Mouse (Mus musculus) cerebellum, adult 11-12 months (tissue): ENCODE results near the gene St3gal4.

Source experiments
- DNase-seq: peaks from one replicate; pipeline ENCODE4 v3.0.0; 2022

The St3gal4 gene

DNA sequence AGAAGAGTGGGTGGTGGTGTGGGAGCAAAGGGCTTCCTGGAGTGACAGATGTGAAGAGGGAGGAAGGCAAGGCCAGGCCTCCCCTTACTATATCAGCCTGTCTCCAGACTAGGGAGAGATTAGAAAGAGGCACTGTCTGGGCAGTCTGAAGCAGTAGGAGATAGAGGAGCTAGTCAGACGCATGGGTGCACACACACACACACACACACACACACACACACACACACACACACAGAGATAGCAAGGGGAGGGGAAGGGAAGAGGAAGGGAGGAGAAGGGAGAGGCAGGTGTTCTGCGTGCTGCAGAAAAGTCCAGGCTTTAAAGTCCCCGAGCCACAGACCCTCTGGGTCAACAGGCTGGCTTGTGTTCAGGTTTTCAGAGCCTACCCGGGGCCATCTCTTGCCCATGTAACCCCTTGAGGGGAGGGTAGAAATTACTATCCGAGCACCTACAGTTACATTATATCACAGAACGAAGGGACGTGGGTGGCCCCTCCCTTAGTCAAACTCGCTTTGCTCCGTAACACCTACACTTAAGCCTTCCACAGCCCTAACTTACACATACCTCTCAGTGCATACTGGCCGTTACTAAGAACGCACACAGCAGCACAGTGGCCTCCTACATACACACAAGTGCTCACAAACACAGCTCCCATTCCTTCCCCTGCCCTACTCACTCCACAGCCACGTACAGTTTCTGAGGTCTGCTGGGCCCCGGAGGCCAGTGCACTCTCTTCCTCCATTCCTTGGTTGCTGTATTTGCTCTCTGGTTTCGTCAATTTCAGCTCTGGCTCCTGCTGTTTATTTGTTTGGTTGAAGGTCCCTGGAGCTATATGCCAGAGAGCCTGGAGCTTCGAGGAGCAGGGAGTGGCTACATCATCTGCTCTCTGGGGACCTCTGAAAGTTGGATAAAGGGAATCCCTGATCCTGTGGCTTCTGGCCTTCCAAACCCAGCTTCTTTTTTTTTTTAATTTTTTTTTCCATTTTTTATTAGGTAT, 12.9 kb downstream of the St3gal4 start:
- DNase-seq: no peak

DNA sequence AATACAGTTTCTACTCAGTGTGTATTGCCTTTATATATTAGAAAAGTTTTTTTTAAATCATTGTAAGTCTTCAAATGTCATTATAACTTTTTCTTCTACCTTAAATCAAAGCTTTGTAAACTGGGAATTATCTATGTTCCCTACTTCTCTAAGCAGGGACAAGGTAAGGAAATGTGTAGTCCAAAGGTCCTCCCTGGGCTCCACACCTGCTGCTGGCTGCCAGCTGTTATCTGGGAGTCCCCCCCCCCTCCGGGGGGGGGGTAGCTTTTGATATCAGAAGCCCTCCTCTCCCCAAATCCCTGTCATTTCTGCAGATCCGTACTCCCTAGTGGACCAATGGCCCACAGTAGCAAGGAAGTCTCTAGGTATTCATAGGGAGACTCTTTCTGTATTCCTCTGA, 13.6 kb downstream of the St3gal4 start:
- DNase-seq: no peak

DNA sequence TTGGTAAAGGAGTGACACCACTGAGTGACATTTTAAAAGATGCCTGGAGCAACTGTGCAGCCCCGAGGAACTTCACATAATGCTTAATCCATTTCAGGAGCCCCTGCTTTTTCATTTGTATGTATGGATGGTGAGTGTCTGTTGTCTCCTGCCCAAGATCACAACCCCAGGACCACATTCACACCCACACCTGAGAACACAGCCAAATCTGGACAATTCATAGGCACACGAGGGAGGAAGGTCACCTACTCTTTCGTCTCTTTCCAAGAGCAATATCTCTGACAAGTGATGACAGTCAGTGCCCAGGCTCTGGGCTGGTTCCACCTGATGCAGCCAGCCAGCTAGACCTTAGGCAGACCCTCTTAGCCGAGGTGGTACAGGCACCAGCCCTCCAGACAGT, 14.4 kb downstream of the St3gal4 start:
- DNase-seq: no peak

DNA sequence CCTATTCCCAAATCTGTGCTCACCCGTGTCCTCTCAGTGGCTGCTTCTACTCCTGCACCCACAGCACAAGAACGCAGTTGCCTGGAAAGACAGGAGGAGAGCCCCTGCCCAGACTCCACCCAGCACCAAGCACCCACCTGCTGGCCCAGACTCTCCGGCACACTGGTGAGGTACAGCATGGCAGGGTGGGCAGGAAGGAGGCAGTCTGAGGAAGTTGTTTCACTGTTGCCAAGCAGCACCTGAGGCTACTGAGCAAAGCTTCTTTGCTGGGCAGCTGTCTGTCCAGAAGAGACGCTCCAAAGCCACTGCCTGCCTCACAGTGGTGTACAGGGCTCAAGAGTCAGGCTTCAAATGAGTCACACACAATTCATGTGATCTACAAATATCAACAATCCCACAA, 20.3 kb downstream of the St3gal4 start:
- DNase-seq: no peak

DNA sequence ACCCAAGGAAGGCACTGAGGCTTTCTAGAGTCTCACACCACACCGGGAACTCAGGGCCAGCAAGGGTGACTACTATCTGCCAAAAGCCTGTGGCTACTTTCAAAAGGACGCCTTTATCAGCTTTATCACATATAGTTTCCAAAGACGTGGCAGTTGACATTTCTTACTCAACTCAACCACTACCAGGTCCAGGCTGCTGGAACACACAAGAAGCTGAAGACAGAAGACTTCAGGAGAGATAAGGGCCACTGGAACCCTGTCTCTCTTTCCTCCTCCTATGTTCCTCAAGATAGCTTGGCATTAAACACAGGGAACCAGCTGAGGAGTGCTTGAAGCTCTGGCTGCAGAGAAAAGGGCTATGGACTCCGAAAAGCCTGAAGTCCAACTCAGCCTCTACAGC, 21.2 kb downstream of the St3gal4 start:
- no peak for DNase-seq

DNA sequence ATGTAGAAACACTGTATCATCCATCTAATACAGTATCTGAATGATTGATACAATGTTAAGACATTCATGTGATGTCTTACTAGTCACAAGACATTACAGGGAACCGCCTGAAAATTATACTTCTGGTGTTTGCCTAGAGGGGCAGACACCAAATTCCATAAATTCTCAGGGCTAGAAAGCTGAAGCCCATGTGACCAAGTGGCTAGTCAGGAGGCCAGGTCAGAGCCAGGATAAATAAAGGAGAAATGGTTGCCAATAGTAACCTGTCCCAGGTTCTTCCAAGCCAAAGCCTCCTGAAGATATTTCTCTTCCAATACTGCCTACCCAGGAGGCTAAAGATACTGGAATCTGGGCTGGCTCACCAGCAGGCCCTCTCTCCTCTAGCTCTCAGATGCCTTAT, 23.3 kb downstream of the St3gal4 start:
- DNase-seq: no peak

DNA sequence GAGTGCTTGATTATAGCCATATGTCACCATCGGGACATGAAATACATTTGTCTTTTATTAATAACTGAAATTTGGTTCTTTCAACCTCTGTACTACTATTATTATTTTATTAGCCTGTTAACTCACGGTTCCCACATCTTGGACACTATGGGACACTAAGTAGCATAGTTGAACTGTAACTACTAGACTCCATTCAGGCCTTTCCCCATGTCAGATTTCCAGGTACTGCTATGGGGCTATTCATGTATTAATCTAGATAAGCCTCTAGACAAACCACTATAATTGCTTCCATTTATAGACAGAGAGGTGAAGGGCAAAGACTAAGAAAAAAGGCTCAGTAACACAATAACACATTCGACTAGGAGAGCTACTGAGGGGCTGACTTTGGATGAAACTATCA, 25.7 kb downstream of the St3gal4 start:
- DNase-seq: no peak

DNA sequence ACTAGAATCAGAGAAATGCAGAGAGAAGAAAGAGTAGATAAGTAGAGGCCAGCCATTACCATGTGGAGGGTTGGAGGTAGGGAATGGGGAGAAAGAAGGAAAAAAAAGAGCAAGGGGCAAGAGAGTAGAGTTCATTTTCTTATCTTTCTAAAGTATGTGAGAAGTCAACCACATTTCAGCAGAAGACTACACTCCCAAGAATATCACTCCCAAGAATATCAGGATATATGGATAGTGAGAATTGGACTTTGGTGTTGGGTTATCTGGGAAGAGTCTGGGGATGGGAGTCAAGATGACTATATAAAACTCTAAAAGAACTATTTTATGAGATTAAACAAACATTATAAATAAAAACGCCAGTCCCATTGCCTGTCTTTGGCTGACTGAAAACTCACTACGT, 26.2 kb downstream of the St3gal4 start:
- DNase-seq: no peak

DNA sequence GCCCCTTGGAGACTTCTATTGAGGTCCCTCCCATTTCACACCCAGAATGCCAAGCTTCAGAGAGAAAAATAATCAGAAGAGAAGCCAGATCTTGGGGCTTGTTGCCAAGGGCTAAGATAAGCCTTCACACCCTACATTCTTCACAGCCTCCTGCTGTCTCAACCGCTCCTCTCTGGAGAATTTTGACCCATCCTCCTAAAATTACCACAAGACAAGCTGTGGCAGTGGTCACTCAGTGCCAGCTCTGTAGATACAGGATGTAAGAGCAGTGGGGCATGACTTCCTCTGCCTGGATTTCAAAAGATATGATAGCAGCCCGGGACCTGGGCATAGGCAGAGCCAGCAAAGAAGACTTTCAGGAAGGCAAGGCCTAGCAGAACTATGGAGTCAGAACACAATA, 57.6 kb downstream of the St3gal4 start:
- peak; percentile 43 for DNase-seq

DNA sequence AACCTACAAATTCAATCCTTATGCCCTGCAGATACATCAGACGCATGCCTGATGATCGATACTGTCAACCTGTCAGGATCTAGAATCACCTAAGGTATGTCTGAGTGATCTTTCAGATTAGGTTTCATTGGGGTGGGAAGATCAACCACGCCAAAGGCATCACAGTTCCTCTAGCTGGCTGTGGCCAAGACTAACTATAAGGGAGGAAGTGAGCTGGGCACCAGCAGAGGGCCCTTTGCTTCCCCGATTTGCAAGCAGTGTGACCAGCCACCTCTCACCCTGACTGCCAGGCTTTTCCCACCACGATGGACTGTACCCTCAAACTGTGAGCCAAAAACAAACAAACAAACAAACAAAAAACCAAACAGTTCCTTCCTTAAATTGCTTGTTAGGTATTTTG, 59.2 kb downstream of the St3gal4 start:
- peak; percentile 1 for DNase-seq

DNA sequence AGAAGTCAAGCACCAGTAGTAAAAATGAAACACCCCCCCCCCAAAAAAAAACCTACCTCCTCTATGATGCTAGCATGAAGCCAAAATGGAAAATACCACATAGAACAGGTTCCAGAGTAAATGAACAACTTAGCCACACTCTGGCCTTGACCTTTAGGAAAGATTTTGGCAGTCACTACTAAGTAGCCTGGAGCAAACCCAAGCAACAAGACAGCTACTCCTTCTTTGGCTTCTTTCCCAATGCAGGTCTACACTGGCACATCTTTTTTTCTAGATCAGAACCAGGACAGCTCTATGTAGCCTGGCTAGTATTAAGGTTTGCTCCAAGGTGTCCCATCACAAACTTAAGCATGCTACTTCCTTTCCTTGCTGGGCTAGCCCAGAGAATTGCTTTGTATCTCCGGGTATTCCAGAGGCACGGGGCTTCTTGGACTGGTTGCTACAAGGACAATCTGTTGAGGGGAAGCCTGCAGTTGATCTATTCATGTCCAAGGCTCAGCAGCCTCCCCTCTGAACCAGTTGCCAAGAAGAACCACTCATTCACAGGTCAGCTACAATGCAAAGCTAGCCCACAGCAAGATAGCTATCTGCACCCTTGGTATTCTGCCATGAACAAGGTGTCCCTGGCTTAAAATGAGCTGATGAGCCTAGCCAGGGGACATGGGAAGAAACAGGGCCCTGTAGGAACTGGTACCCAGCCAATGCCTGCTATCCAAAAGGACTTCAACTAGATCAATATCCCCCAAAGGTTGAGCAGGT, 60.3 kb downstream of the St3gal4 start:
- peak; percentile 62 for DNase-seq

DNA sequence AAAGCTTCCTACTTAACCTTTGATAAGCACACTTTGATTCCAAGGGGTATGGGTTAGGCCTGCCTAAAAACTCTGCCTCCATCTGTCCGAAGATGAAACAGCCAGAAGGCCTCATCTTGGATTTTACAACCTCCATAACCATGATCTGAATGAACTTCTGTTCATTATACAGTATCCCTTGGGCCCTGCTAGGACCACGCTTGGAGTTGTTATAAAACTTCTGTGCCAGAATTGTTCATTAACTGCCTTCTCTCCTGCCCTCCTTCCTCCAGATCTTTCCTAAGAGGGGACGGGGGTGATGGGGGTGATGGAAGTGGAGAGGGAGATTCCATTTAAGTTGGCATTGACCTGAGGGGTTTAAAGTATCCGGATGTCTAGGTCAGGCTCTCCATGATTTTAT, 60.9 kb downstream of the St3gal4 start:
- peak; percentile 1 for DNase-seq

DNA sequence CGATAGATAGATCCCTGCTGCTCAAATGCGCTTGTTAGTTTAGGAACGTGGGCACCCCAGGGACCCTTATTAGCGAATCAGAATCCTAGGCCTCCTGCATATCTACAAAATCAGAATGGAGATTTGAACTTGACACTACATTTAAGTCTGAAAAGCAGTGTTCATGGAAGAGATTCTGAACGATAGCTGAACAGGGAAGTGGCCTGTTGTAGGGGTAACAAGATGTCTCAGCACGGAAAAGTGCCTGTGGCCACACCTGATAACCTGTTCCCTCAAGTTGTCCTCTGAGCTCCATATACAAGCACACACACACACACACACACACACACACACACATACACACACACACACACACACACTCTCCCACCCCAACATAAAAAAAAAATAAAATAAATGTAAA, 61.4 kb downstream of the St3gal4 start:
- DNase-seq: peak; percentile 0

DNA sequence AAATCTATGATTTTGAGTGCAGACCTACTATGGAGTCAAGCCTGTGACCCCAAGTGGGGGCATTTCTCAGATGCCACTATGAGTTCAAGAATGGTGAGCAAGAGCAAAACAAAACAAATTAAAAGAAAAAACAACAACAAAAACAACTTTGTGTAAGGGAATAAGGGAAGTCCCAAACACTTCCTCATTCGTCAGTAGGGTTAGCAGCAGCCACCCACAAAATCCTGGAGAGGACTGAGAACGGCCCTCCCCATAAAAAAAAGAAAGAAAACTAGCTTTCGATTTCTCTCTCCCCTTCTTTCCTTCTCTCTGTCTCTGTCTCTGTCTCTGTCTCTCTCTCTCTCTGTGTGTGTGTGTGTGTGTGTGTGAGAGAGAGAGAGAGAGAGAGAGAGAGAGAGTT, 62.5 kb downstream of the St3gal4 start:
- DNase-seq: no peak

DNA sequence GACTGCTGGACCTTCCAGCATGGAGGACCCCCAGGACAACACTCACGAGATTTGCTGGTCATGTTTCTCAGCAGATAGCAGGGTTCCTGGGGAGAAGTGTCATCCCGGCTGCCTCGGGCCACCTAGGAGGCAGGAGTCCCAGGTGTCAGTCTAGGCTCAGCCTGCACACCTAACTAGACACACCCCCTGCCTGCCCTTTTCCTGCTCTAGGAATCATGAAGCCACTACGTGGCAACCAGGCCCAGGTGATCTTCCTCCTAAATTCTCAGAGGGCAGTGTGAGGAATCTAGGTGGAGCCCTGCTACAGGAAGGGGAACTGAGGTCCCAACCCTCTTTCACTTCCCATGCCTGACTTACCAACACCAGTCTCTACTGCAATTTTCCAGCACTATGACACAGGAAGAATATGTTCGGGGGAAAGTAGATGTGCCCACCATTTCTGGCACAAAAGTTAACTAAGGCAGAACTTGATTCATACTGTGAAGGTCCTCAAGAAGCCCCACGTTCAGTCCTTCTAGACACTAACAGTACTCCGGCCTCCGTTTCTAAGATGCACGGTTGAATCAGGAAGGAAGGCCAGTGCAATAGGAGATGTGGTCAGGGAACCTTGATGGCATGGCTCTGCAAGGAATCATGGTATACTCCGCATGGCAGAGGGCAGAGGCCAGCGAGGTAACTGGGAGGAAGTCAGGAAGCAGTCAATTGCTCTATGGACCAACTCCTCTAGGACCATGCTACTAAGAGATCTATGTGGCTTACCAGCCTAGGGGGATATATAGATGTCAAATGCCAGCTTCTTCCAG, 63.3 kb downstream of the St3gal4 start:
- DNase-seq: no peak

DNA sequence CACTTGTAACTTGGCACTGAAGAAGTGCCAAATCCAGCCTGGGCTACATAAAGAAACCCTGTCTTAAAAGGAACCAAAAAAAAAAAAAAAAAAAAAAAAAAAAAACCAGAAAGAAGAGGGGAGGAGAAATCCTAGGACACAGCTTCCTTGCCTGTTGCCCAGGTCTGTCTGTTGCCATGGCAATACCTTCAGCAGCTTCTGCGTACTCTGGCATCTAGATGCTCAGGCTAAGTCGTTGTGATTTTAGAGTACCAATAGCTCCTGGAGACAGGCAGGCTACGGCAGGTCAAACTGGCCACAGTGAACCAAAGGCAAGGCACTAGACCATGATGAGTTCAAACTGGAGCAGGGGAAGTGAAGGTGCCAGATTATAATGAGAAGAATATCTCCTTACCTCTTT, 65.4 kb downstream of the St3gal4 start:
- DNase-seq: peak; percentile 0

DNA sequence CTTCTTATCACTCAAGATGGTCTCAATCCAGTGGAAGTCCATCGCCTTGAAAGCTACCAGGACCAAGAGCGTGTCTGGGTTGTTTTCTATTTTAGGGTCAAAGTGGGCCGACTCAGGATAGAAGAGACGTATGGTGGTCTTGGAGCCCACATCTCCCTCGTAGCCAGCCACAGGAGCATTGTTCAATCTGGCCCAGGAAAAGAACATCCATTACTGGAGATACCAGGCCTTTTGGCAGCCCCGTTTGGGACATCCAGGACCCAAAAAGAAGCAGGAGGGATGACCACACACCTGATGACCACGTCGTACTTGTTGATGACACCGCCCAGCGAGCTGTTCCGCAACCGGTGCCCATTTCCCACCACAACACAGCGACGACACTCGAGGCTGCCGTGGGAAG, 66.0 kb downstream of the St3gal4 start:
- peak; percentile 1 for DNase-seq

DNA sequence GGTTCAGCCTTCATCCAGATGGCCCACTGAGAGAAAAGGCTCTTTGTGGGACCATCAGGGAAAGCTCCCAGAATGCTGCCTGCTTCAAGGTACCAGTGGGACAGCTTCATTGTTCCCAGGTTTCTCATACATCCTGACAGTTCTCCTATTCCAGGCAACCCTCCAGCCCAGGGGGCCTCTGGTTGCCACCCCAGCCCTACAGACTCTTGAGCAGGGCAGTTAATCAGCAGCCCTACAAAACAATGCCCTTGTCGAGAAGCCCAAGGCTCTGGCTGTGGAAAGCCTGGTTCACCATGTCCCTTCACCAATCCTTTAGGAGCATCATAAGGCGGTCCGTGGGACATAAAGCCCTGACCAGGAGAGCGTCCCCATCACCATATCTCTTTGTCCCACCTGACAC, 66.4 kb downstream of the St3gal4 start:
- peak; percentile 0 for DNase-seq

DNA sequence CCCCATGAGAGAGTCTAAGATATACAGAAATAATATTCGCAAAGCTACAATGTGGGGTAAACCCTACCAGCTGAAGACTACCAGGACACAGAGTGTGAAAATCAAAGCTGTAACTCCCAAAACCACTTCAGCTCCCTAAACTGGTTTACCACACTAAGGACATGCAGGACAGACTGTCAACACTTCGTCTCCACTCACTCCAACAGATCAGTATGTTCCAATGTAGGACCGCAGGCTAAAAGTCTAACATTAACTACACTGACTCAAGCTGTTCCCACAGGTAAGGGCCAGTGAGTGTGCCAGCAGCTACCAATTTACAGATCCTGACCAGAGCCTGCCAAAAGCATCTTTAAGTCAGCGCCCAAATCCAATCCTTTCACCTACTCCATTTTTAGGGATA, 67.4 kb downstream of the St3gal4 start:
- DNase-seq: peak; percentile 5

DNA sequence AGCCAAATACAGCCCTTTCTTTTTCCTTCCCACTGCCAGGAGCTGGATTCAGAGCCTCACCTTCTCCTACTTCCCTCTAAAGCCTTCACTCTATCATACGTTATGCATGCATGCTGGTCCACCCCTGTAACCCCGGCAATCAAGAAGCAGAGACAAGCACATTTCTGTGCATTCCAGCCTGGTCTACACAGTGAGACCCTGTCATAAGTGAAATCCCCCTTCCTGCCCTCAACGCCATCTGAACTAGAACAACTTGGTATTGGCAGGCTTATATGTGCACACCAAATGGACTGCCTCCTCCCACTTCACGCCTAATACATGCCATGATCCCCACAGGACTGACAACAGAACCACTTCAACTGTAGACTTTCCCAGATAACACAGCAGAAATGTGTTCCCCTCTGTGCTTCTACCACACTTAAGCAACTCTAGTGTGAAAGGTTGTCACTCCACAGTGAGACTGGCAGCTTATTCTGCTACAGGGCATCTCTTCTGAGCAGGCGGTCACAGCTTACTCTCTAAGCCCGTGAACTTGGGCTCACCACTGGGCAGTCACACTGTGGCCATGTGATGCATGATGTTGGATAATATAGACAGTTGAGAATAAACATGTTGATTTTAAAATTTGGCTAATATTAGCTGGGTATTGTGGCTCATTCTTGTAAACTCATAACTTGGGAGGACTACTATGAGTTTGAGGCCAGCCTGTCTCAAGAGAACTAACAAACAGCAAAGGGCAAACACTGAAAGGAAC, 68.2 kb downstream of the St3gal4 start:
- DNase-seq: peak; percentile 0

DNA sequence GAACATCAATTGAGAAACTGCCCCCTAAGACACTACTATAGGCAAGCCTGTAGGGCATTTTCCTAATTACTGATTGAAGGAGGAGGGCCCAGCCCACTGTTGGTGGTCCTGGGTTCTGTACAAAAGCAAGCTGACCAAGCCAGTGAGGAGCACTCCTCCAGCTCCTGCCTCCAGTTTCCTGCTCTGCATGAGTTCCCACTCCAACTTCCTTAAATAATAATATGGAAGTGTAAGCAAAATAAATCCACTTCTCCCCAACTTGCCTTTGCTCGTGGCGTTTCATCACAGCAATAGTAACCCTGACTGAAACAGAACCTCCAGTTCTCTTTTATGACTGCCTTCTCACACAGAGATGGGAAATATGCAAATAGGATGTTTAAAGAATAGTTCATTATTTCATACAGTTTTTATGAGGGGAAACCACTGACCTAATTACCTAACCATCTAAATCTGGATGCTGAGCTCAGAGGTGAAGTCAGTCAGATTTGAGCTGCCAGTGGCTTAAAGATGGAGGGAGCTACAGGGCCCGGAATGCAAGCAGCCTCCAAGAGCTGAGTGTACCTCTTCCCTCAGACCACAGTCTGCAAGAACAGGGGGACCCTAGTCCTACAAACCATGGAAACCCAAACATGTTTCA, 69.1 kb downstream of the St3gal4 start:
- peak; percentile 0 for DNase-seq

DNA sequence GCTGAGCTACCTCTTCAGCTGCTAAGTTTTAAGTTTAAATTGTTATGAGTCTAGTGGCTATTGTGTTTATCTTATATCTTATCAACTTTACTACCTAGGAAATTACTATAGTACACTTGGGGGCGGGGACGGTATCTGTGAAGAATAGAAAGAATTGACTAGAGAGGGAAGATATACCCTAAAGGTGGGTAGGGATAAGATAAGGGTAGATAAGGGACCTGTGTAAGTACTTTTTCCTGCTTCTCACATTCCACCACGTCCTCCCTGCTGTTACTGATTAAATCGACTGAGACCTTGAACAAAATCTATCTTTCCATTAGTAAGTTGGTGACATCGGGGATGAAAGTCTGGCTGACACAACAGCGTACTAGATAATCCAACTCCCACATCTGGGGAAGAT, 70.6 kb downstream of the St3gal4 start:
- DNase-seq: peak; percentile 0
